Mouse (Mus musculus) cortical plate, adult 2 months (tissue): ENCODE measurements around the gene Ptprn. TPM values are rescaled to one million over a fixed set of nuclear protein-coding genes. Genes with fewer than 3 reads are reported as not detected.

Experiments
- H3K27ac ChIP-seq: fragments of 200-500 bp; 2 replicates; pipeline ENCODE4 v1.5.1; 2012; ENCODE audit warnings: low read length, control low read depth, inconsistent platforms; ENCODE audit not compliant: insufficient read depth
- H3K4me1 ChIP-seq: fragments of 200-500 bp; 2 replicates; pipeline ENCODE4 v1.6.1; 2011; ENCODE audit warnings: low read length; ENCODE audit not compliant: control insufficient read depth, insufficient read depth
- H3K4me3 ChIP-seq: fragments of 200-500 bp; 2 replicates; pipeline ENCODE4 v1.5.1; 2011; ENCODE audit warnings: mild to moderate bottlenecking, low read length, control low read depth; ENCODE audit not compliant: insufficient read depth
- CTCF ChIP-seq: fragments of 200-500 bp; IDR thresholded peaks from 2 replicates; pipeline ENCODE4 v1.5.1; 2011; ENCODE audit warnings: mild to moderate bottlenecking, control low read depth, low read length; ENCODE audit not compliant: insufficient read depth; ENCODE audit errors: extremely low read depth
- POLR2A ChIP-seq: fragments of 200-500 bp; IDR thresholded peaks from 2 replicates; pipeline ENCODE4 v1.6.1; 2011; ENCODE audit warnings: mild to moderate bottlenecking, low read length, control low read depth; ENCODE audit not compliant: insufficient read depth; ENCODE audit errors: extremely low read depth
- polyA plus RNA-seq: library from polyadenylated mRNA; depleted of rRNA; stranded (reverse); fragments of >200 nt; gene quantifications from 2 replicates; pipeline ENCODE4 v1.2.3, GENCODE M21; 2012

The Ptprn gene
- polyA plus RNA-seq, 1 experiment, result 405 TPM

DNA sequence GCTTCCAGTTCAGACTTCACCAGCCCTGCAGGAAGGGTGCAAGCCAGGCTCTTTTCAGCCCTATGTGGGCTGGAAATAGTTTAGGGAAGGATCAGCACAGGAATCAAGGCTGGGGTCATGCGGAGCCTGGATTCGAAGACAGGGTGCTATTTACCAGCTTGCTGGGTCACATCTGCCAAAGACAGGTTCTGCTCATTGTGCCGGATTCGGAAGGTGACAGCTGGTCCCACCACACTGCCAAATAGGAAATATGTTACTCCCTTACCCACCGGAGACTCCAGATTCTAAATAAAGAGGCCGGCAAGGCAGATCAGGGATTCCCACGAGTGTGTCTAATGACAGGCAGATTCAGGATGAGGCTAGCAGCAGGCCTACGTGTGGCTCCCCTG lies 9.7 kb downstream of the Ptprn start:
- TF ChIP-seq POLR2A, result no peak
- no peak for TF ChIP-seq CTCF
- Histone ChIP-seq H3K4me1 (peaks cover 4% of the 10 kb centered on the region; the same call in 1 of the 2 replicates), H3K27ac (no peak overlapping the region), H3K4me3 (no peak overlapping the region)

DNA sequence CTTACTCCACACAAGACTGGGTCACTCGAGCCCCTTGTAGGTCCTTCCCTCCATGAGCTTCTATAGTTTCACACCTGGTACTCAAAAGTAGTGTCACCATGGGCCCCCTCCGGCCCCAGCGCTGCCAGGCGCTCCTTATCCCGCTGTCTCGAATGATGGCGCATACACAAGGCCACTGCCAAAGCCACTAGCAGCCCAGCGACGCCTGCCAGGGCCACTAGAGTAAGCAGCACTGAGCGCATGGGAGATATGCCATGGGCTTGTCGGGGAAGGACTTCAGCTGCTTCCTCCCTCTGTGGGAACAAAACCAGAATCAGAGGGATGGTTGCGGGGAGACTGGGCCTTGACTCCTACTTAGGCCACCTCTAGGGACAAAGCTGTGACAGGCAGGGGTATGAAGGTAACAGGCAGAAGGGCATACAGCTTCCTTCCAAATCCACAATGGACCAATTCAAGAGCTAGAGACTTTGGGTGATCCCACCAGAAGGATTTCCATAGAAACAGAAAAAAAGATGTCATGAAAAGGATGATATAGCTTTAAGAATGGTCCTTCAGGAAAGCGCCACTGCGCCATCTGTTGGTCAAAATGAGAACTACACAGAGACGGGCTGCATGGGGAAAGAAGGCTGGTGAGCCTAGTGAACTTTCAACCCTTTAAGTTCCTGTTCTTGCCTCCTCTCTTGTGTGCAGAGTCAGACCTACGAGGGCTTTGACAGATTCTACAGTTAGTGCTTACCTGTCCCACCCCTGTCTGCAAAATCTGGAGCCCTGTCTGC lies 10.3 kb downstream of the Ptprn start:
- TF ChIP-seq POLR2A (no peak), CTCF (peak; percentile 84)
- Histone ChIP-seq H3K27ac (no peak overlapping the region), H3K4me3 (no peak overlapping the region), H3K4me1 (peaks cover 4% of the 10 kb centered on the region; the same call in 1 of the 2 replicates)

DNA sequence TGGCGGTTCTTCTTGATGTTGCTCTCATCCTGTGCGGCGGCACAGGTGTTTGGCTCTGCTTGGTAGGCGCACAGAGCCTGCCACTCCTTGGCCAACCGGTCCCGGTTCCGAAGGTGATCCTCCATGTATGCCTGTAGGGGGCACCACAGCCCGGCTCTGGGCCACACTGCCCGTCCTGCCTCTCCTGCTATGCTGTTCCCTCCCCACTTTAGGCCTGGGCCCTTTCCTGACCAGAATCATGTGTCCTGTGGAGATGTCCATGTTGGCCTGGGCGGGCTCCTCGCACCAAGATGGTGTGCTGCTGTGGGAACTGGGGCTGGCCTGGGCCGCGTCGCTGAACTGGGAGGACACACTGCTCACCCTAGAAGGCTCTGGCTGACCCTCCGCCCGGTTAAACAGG lies 11.3 kb downstream of the Ptprn start:
- no peak overlapping the region for H3K27ac ChIP-seq
- H3K4me3 ChIP-seq, result no peak overlapping the region
- H3K4me1 ChIP-seq, result peaks cover 4% of the 10 kb centered on the region
- TF ChIP-seq POLR2A (no peak), CTCF (0 out of 2 replicates have a peak, but pooled peaks have one; percentile 9)

DNA sequence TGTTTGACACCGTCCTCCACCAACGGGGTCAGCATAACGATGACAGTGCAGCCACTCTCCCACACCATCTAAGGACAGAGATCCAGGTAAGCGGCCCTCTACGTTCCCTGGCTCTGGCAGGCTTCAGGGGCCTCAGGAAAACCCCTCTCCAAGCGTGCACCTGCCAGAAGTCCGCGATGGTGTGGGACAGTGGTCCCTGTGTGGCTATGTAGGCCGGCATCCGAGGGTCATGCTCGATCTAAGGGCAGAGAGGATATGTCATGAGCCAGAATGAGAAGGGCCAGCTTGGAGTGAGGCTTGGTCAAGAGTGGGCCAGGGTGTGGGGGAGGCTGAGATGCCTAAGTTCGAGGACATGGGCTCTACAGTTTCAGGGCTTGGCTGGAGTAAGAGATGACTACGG lies 12.0 kb downstream of the Ptprn start:
- H3K4me3 ChIP-seq, result no peak overlapping the region
- peaks cover 5% of the 10 kb centered on the region for H3K4me1 ChIP-seq
- H3K27ac ChIP-seq, result no peak overlapping the region
- TF ChIP-seq POLR2A (no peak), CTCF (no peak)

DNA sequence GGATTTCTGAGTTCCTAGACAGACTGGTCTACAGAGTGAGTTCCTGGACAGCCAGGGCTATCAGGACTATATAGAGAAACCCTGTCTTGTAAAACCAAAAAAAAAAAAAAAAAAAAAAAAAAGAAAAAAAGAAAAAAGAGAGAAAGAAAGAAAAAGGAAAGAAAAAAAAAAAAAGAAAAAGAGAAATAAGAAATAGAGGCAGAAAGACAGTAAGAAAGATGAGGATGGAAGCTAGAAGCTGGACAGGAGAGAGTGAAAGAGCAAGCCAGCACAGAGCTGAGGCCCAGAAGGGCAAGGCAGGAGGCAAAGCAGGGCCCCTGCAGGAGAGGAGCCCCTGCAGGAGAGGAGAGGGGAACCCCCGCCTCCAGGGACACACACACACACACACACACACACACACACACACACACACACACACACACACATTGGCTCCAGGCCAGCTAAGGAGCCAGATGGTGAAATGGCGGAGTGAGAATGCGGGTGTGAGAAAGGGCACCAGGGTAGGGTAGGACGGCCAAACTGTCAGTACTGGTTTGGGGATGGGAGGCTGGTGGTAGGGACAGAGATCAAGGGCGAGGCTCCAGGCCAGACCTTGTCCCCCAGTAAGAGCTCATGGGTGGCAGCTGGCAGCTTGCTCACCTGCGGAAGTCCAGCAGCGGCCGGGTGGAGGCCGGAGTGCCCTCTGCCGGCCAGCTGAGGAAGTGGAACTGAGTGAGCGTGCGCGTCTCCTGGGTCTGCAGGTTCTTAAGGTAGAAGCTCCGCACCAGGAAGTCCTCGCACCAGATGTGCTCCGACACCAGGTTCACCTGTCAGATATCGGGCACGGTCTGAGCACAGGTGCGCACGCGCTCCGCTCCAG lies 13.0 kb downstream of the Ptprn start:
- H3K27ac ChIP-seq, result 0 out of 2 replicates have a peak overlapping the region, but pooled peaks have one; percentile 36

DNA sequence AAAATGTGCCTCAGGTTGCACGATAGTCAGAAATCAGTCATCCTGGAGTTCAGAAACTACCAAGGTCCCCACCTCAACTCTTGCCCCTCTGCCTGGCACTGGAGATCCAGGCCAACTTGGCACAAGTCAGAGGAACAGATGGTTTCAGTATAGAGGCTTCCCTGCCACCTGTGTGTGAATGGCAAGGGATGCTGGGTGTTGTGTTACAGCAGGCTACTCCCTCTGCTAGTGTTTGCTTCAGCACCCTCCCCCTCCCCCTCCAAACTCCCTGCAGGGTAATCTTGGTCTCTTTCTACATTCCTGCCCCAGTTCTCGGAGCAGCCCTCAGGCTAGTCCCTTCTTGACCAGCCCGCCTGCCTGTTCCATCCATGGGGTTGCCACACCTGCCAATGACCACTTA lies 13.8 kb downstream of the Ptprn start:
- no peak for TF ChIP-seq CTCF
- no peak for TF ChIP-seq POLR2A
- Histone ChIP-seq H3K4me1 (peaks cover 5% of the 10 kb centered on the region), H3K27ac (no peak overlapping the region), H3K4me3 (no peak overlapping the region)

More for the DNA sequence above, 13.0 kb downstream of the Ptprn start:
- Histone ChIP-seq H3K4me1 (peaks cover 5% of the 10 kb centered on the region), H3K4me3 (no peak overlapping the region)
- TF ChIP-seq CTCF, result peak; percentile 49
- TF ChIP-seq POLR2A, result no peak

DNA sequence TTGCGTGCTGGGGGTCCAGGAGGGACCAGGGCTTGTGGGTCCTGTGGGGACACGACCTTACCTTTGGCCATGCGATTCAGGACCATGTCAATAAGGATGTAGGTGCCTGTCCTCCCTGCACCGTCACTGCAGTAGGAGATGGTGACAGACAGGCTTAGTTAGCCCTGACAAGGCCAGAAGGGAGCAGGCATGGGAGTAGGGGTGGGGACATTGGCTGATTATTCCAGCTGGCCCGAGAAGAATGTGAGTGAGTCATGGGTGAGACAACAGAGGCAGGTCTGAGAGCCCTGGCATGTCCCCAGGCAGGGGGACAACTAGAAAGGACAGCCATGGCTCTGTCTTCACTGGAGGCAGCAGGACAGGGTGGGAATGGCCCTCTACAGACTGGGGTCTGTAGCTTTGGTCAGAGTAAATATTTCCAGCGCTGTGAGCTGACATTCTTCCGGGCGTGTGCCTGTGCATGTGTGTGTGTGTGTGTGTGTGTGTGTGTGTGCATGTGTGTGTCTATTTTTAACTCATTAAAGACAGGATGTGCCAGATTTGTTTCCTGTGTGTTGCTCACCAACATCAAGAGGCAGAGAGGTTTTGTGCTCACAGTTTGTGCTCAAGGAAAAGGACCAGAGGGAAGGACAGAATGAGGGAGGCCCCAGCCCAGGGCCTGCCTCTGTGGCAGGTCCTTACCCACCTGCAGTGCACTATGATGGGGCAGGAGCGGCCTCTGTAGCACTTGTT lies 16.1 kb downstream of the Ptprn start:
- Histone ChIP-seq H3K4me1 (peaks cover 3% of the 10 kb centered on the region), H3K4me3 (no peak overlapping the region), H3K27ac (peak overlapping the region; percentile 85)
- TF ChIP-seq CTCF (no peak), POLR2A (no peak)

DNA sequence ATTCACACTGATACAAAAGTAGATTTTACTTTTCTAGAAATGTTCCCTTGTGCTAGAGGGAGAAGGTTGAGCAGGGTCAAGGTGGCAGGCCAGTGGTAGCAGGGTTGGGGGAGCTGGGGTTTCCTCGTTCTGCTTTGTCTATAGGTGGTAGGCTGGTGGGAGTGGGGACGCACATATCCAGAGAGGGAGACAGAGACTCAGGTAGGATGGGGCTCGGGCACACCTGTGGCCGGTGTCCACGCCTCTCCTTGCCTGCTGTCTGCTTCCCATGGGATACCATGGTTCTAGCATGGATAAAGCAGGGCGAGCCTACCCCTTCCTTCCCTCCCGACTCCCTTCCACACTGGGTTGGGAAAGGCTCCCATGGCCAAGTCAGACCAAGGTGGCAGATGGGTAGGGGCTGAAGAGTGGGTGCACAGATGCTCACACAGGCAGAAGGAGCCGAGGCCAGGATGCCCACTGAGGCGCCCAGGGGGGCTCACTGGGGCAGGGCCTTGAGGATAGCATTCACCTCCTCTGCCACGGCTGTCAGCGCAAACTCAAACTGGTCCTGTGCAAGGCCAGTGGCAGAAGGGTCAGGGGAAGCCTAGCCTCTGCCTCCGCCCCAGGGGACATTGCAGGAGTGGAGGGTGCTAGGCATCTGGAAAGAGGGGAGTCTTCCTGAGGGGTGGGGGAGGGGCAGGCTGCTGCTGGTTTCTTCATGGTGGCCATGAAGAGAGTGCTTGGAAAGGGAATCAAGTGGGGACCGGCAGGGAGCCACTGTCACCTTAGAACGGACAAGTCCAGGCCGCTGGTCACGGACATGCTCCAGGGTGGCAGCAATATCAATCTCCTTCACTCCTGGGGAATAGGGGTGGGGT lies 17.0 kb downstream of the Ptprn start:
- Histone ChIP-seq H3K4me1 (peaks cover 3% of the 10 kb centered on the region), H3K4me3 (no peak overlapping the region), H3K27ac (peak overlapping the region; percentile 85)
- TF ChIP-seq CTCF (no peak), POLR2A (no peak)
